ENCODE assay signal across 7 mouse cellular contexts in genomic region chr1:78820176-78820575, GRCm38 (mm10). TPM values are rescaled to one million over a fixed set of nuclear protein-coding genes. Genes with fewer than 3 reads are reported as not detected.
DNase-seq lines count a peak whose midpoint lies in the region; ATAC-seq and TF ChIP-seq lines count a peak whose summit lies in the region.

No protein-coding gene starts in this region.

- no peak overlapping the region for H3K9ac ChIP-seq in intestine, embryonic 16.5 days (ENCODE audit: low read depth, low read length)
- H3K9ac ChIP-seq in stomach, postnatal 0 days (ENCODE audit: low read length), result no peak overlapping the region
- H3K9ac ChIP-seq in midbrain, embryonic 11.5 days (ENCODE audit: low read length), result no peak overlapping the region

- DNase-seq in lung, adult 18-20 months, result peak; percentile 33 to 50
- no peak for DNase-seq in lung, adult 2 months
- DNase-seq in heart, adult 11 months, result peak; percentile 97
- no peak for DNase-seq in stomach, postnatal 0 days (ENCODE audit: low spot score)
- no peak for DNase-seq in midbrain, embryonic 11.5 days (ENCODE audit: low spot score, missing footprints)
- no peak for DNase-seq in thymus, adult 18-20 months

- H3K27me3 ChIP-seq in intestine, embryonic 16.5 days (replicated peaks; ENCODE audit: control insufficient read depth, insufficient read depth, low read length), result no peaks in the 10 kb centered on the region
- no peaks in the 10 kb centered on the region for H3K27me3 ChIP-seq in stomach, postnatal 0 days (ENCODE audit: control insufficient read depth, insufficient read depth, low read length)
- H3K27me3 ChIP-seq in midbrain, embryonic 11.5 days (ENCODE audit: control insufficient read depth, insufficient read depth, low read length), result no peaks in the 10 kb centered on the region

- H3K4me2 ChIP-seq in intestine, embryonic 16.5 days (ENCODE audit: low read depth, low read length), result no peak overlapping the region
- peak overlapping the region; percentile 47 for H3K4me2 ChIP-seq in stomach, postnatal 0 days (replicated peaks; ENCODE audit: low read depth)
- no peak overlapping the region for H3K4me2 ChIP-seq in midbrain, embryonic 11.5 days

- 0 out of 2 replicates have a peak, but pooled peaks cover 2% of the 10 kb centered on the region for H3K4me1 ChIP-seq in lung, adult 2 months (ENCODE audit: control insufficient read depth, insufficient read depth, low read length)
- peaks cover 16% of the 10 kb centered on the region for H3K4me1 ChIP-seq in intestine, embryonic 16.5 days (ENCODE audit: control insufficient read depth, insufficient read depth, low read length)
- H3K4me1 ChIP-seq in stomach, postnatal 0 days (replicated peaks; ENCODE audit: control insufficient read depth, insufficient read depth), result peaks cover 7% of the 10 kb centered on the region; the same call in 1 of the 2 replicates
- no peaks in the 10 kb centered on the region for H3K4me1 ChIP-seq in midbrain, embryonic 11.5 days (ENCODE audit: control insufficient read depth, insufficient read depth, low read length)

- TF ChIP-seq CTCF in lung, adult 2 months (IDR thresholded peaks at IDR 0.05; ENCODE audit: insufficient read depth, low read length), result no peak
- no peak for TF ChIP-seq CTCF in stomach, postnatal 0 days (IDR thresholded peaks at IDR 0.05; ENCODE audit: low read depth)

- H3K9me3 ChIP-seq in intestine, embryonic 16.5 days (ENCODE audit: control insufficient read depth, low read length), result no peaks in the 10 kb centered on the region
- no peaks in the 10 kb centered on the region for H3K9me3 ChIP-seq in stomach, postnatal 0 days (ENCODE audit: control insufficient read depth, low read length)
- no peaks in the 10 kb centered on the region for H3K9me3 ChIP-seq in midbrain, embryonic 11.5 days (ENCODE audit: control insufficient read depth, low read length)

- ATAC-seq in intestine, embryonic 16.5 days, result no peak
- ATAC-seq in stomach, postnatal 0 days (ENCODE audit: low FRiP score, low TSS enrichment), result no peak
- no peak for ATAC-seq in midbrain, embryonic 11.5 days (ENCODE audit: low FRiP score)

- H3K4me3 ChIP-seq in lung, adult 2 months (replicated peaks; ENCODE audit: extremely low read depth, low read depth, low read length), result no peak overlapping the region
- no peak overlapping the region for H3K4me3 ChIP-seq in intestine, embryonic 16.5 days (ENCODE audit: low read length)
- no peak overlapping the region for H3K4me3 ChIP-seq in stomach, postnatal 0 days (ENCODE audit: low read depth, low read length)
- H3K4me3 ChIP-seq in midbrain, embryonic 11.5 days (ENCODE audit: low read depth, low read length), result no peak overlapping the region

- no peaks in the 10 kb centered on the region for H3K36me3 ChIP-seq in intestine, embryonic 16.5 days (ENCODE audit: control insufficient read depth, insufficient read depth, low read length)
- H3K36me3 ChIP-seq in stomach, postnatal 0 days (ENCODE audit: control insufficient read depth, insufficient read depth, low read length), result no peaks in the 10 kb centered on the region
- H3K36me3 ChIP-seq in midbrain, embryonic 11.5 days (ENCODE audit: control insufficient read depth, insufficient read depth, low read length), result no peaks in the 10 kb centered on the region

- no peak for TF ChIP-seq EP300 in stomach, postnatal 0 days (optimal IDR thresholded peaks at IDR 0.05)

- TF ChIP-seq POLR2A in lung, adult 2 months (IDR thresholded peaks at IDR 0.05; ENCODE audit: borderline replicate concordance, extremely low read depth, low read depth, low read length), result no peak

- H3K27ac ChIP-seq in intestine, embryonic 16.5 days (ENCODE audit: low read length), result peak overlapping the region; percentile 38
- H3K27ac ChIP-seq in stomach, postnatal 0 days (replicated peaks), result peak overlapping the region; percentile 64
- H3K27ac ChIP-seq in midbrain, embryonic 11.5 days (ENCODE audit: low read depth, low read length), result no peak overlapping the region

- WGBS in lung, adult 2 months, result 65% methylated on average over 8 of the region's 8 CpGs
- WGBS in intestine, embryonic 16.5 days, result 49% methylated on average over 8 of the region's 8 CpGs
- WGBS in stomach, postnatal 0 days, result 41% methylated on average over 8 of the region's 8 CpGs
- WGBS in midbrain, embryonic 11.5 days, result 68% methylated on average over 8 of the region's 8 CpGs

RNA-seq across cellular contexts. Expression of gene Kcne4, which starts 3.6 kb away (rescaled TPM):
- 1.7 and 1.8 TPM in 2 replicates for polyA plus RNA-seq in lung, adult 2 months (2012; rRNA removed)
- polyA plus RNA-seq in intestine, embryonic 16.5 days (2015; fragmentation: Nextera tagmentation; extraction: Ambion mirVana), result 5.6 and 6.0 TPM in 2 replicates
- polyA plus RNA-seq in stomach, postnatal 0 days (2015; fragmentation: Nextera tagmentation; extraction: Ambion mirVana), result 13.8 and 15.0 TPM in 2 replicates
- polyA plus RNA-seq in midbrain, embryonic 11.5 days (2014; fragmentation: Nextera tagmentation; extraction: Ambion mirVana), result 0.84 and 1.0 TPM in 2 replicates

Comparison
In these comparisons a context has a peak if more than half of its experiments do, and no peak if none do; other contexts are left out.
1. DNase-seq: peak in lung, adult 18-20 months (2 of 2) and heart, adult 11 months (single experiment); none in lung, adult 2 months (single experiment), stomach, postnatal 0 days (single experiment), midbrain, embryonic 11.5 days (single experiment) and thymus, adult 18-20 months (0 of 2).